Mouse (Mus musculus): ENCODE measurements around the gene Clcnka.

DNA sequence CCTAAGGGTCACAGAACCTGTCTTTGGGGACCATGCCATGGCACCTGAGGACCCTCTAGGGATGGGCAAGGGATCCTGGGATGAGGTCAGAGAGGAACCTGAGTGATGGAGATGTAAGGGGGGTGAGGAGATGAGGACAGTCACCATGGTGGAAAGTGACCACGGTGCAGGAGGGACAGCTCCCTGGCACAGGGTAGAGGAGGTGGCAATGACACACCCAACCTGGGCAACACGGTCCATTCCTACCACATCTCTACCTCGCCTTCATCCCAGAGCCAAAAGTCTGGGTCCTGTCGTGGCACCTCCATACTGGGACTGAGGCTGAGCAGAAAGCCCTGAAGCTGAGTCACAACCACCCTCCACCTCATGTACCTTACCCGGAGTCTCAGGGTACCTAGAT lies 24.3 kb upstream of the Clcnka start:
- TF ChIP-seq CTCF (IDR thresholded peaks at IDR 0.05; ENCODE audit: borderline replicate concordance, control insufficient read depth, extremely low read depth, insufficient read depth, low read length, poor library complexity) (no peak), POLR2A (IDR thresholded peaks at IDR 0.05; ENCODE audit: control insufficient read depth, extremely low read depth, insufficient read depth, low read length, poor library complexity) (no peak)
